13 mouse cellular contexts compared by ENCODE assay signal in the genomic region with DNA sequence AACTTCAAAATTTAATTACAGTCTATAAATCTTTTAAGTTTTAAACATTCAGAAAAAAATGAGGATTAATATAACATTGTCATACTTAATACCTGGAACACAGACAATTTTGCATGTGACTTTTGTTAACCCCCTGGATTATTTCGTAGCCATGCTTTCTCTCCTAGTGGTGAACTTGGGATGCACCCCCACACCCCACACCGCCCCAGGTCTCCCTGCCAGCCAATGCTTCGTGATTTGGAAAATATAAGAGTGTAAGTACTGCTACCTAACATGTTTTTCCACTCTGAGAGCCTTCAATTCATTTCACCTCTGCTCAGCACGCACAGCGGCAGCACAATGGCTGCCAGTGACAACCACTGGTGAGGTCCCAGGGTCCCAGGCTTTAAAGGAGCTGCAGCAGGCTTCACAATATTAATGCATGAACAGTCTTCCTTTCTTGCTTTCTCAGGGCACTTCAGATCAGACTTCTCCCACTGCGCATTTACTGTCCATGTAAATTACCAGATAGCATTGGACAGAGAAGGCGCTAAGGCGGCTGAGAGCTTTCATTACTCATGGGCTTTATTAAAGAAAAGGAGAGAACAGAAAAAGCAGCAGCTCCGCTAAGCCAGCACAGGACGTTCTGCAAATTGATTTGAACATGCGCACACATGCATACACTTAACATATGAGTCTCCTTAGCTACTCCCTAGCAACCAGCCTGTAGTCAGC.
DNase-seq lines count a peak whose midpoint lies in the region; ATAC-seq and TF ChIP-seq lines count a peak whose summit lies in the region.
"Had no signal": no experiment of that assay in that cellular context is flagged by ENCODE, and none has a peak within 500 bp of the region (broad histone marks: within the 10 kb centered on the region; RNA-seq: fewer than 3 reads in every experiment).

No protein-coding gene starts in this region.

- no peaks in the 10 kb centered on the region for H3K36me3 ChIP-seq in embryonic facial prominence, embryonic 11.5 days (replicated peaks; ENCODE audit: control insufficient read depth, insufficient read depth, low read depth, low read length)
- no peaks in the 10 kb centered on the region for H3K36me3 ChIP-seq in neural tube, embryonic 12.5 days
- H3K36me3 ChIP-seq: G1E had no signal

- WGBS in embryonic facial prominence, embryonic 11.5 days: 67% methylated on average over 11 of the region's 11 CpGs
- WGBS in neural tube, embryonic 12.5 days: 40% methylated on average over 11 of the region's 11 CpGs

- peak; percentile 23; the same call in 1 of the 2 replicates for TF ChIP-seq CTCF in brain, embryonic 14.5 days (IDR thresholded peaks at IDR 0.05; ENCODE audit: borderline replicate concordance, extremely low read depth, insufficient read depth, insufficient read length)

- DNase-seq in brain, embryonic 14.5 days (ENCODE audit: low read depth): peak; percentile 94
- peak; percentile 52 for DNase-seq in embryonic facial prominence, embryonic 11.5 days (ENCODE audit: low spot score)
- peak; percentile 34 to 42 for DNase-seq in layer of hippocampus, postnatal 14 days (ENCODE audit: low spot score in 2 of 2)
- DNase-seq in urinary bladder, postnatal 4 days (ENCODE audit: low spot score in 2 of 2): no peak
- no peak for DNase-seq in thymus, adult 18-20 months
- no peak for DNase-seq in spleen, postnatal 36 days (ENCODE audit: low spot score in 2 of 2)
- no peak for DNase-seq in spleen, adult 12 weeks (ENCODE audit: low spot score)
- DNase-seq: adrenal gland, adult 8-10 months; gastrocnemius, postnatal 36 days had no signal

- H3K27me3 ChIP-seq in embryonic facial prominence, embryonic 11.5 days (ENCODE audit: control insufficient read depth, insufficient read depth, low read length): no peaks in the 10 kb centered on the region; the same call in 1 of the 2 replicates
- H3K27me3 ChIP-seq in neural tube, embryonic 12.5 days (replicated peaks): no peaks in the 10 kb centered on the region
- H3K27me3 ChIP-seq: lung, embryonic 15.5 days had no signal

- no peaks in the 10 kb centered on the region for H3K9me3 ChIP-seq in embryonic facial prominence, embryonic 11.5 days (replicated peaks; ENCODE audit: control insufficient read depth, low read length)
- H3K9me3 ChIP-seq in neural tube, embryonic 12.5 days: no peaks in the 10 kb centered on the region
- H3K9me3 ChIP-seq: lung, embryonic 15.5 days had no signal

- ATAC-seq in embryonic facial prominence, embryonic 11.5 days (replicated peaks; ENCODE audit: insufficient number of reproducible peaks, low FRiP score, low TSS enrichment, low read depth): no peak
- peak; percentile 61 for ATAC-seq in neural tube, embryonic 12.5 days (ENCODE audit: low FRiP score, low read depth)
- ATAC-seq: intestine, postnatal 0 days had no signal

- H3K4me3 ChIP-seq in embryonic facial prominence, embryonic 11.5 days (ENCODE audit: low read depth, low read length): no peak overlapping the region
- 0 out of 2 replicates have a peak overlapping the region, but pooled peaks have one; percentile 9 for H3K4me3 ChIP-seq in neural tube, embryonic 12.5 days
- H3K4me3 ChIP-seq: lung, embryonic 15.5 days had no signal

- H3K9ac ChIP-seq in embryonic facial prominence, embryonic 11.5 days (replicated peaks; ENCODE audit: low read length): no peak overlapping the region
- H3K9ac ChIP-seq in neural tube, embryonic 12.5 days: peak overlapping the region; percentile 10; the same call in 1 of the 2 replicates
- H3K9ac ChIP-seq: lung, embryonic 15.5 days had no signal

- H3K27ac ChIP-seq in embryonic facial prominence, embryonic 11.5 days (replicated peaks; ENCODE audit: low read depth, low read length): no peak overlapping the region; the same call in 1 of the 2 replicates
- peak overlapping the region; percentile 59; the same call in 1 of the 2 replicates for H3K27ac ChIP-seq in neural tube, embryonic 12.5 days
- H3K27ac ChIP-seq: lung, embryonic 15.5 days had no signal

- no peak overlapping the region for H3K4me2 ChIP-seq in embryonic facial prominence, embryonic 11.5 days (ENCODE audit: low read depth, low read length)
- H3K4me2 ChIP-seq in neural tube, embryonic 12.5 days (replicated peaks): peak overlapping the region; percentile 47
- H3K4me2 ChIP-seq: lung, embryonic 15.5 days had no signal

- H3K4me1 ChIP-seq in embryonic facial prominence, embryonic 11.5 days (ENCODE audit: control insufficient read depth, insufficient read depth, low read length): no peaks in the 10 kb centered on the region
- peaks cover 32% of the 10 kb centered on the region for H3K4me1 ChIP-seq in neural tube, embryonic 12.5 days

- TF ChIP-seq POLR2A in brain, embryonic 14.5 days (IDR thresholded peaks at IDR 0.05; ENCODE audit: borderline replicate concordance, extremely low read depth, insufficient read depth, insufficient read length, poor library complexity, severe bottlenecking): no peak

Comparison
In these comparisons a context has a peak if more than half of its experiments do, and no peak if none do; other contexts are left out.
1. DNase-seq: peak in brain, embryonic 14.5 days (single experiment), embryonic facial prominence, embryonic 11.5 days (single experiment) and layer of hippocampus, postnatal 14 days (2 of 2); none in urinary bladder, postnatal 4 days (0 of 2), thymus, adult 18-20 months (0 of 2), spleen, postnatal 36 days (0 of 2) and spleen, adult 12 weeks (single experiment).